Mouse (Mus musculus) right cerebral cortex, adult 18-20 months (tissue): Measurements from ENCODE around the gene Uvssa.

Experiments
- DNase-seq: peaks from one replicate; pipeline ENCODE4 v3.0.0; 2022; ENCODE audit warnings: mixed read lengths

The Uvssa gene

DNA sequence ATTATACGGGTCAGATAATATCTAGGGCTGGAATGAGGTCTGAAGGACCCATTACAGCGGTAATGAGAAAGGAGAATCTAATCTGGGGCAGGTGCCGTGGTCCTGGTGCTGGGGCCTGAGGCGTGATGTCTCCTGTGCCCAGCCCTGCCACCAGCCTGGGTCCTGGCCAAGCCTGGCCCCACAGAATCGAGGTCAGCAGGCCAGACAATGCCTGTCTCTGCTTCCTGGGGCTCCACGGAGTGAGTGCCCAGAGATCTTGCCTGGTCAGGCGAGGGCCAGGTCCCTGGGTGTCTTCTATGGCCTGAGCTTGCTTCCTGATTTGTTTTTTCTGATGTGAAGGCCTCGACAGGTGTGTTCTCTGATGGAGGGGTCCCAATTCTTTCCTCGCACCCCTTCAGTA lies 65.4 kb downstream of the Uvssa start:
- no peak for DNase-seq

- no peak for DNase-seq
Observed at GRCm38 (mm10) chr5:33455737-33456136, 77.4 kb downstream of the Uvssa start.

DNA sequence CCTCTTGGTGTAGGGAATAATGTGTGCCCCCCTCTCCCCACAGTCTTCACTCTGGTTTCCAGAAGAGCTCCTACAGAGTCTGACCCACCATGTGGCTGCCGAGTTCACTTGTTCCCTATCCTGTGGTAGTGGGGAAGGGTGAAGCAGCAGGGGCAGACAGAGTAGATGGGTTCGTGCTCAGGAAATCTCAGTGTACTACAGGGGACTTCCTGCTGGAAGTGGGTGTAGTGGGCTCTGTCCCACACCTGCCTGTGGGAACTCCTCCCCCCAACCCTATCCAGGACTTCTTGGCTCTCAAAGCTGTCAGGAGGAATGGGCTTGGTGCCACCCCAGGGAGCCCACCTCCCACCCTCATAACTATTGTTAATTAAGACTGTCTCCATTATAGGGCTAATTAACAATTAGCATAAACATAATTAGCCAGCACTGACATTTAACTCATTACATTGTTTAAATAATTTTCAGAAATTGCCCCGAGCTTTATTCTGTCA lies 79.8 kb downstream of the Uvssa start:
- no peak for DNase-seq

- DNase-seq, result no peak
Observed at GRCm38 (mm10) chr5:33459111-33459510, 80.8 kb downstream of the Uvssa start.

DNA sequence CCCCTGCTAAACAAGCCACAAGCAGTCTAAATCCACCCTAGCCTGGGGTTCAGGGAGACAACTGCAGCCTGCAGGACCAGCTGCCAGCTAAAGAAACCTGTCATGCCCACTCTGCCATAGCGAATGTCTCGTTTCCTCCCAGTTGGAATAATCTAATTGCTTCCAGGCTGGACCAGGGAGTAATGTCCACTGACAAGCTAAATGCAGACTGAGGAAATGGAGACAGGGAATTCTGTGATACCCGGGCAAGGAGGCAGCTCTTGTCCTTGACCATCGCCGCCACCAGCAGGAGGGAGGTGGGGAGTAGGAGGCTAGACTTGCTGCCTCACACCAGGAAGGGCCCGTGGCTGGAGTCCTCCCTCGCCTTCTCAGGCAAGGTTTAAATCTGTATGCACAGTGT lies 86.0 kb downstream of the Uvssa start:
- DNase-seq, result no peak

DNA sequence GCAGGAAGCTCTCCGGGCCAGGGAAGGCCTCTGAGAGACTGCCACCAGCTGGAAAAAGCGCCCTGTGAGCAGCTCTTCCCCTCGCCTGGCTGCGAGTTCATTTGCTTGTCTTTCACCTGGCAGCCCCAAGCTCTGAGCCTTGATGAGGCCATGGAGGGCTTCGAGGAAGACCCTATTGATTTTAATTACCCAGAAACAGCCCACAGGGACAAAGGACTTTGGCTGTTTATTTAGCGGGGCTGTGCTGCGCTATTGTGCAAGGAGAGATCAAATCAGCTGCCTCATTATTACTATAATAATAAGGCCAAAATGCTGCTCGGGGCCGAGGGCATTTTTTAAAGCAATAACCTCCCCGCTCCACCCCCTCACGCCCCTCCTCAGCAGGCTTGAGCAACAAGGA lies 87.1 kb downstream of the Uvssa start:
- DNase-seq, result no peak
